Mouse (Mus musculus) CD4-positive, CD25-positive, alpha-beta regulatory T cell, adult 2 months (primary cell): ENCODE measurements around the gene Eif4a2.

Experiments used
- DNase-seq: peaks from one replicate; pipeline ENCODE4 v3.0.0-alpha.2; 2012; ENCODE audit warnings: low read depth, low spot score

The Eif4a2 gene

DNA sequence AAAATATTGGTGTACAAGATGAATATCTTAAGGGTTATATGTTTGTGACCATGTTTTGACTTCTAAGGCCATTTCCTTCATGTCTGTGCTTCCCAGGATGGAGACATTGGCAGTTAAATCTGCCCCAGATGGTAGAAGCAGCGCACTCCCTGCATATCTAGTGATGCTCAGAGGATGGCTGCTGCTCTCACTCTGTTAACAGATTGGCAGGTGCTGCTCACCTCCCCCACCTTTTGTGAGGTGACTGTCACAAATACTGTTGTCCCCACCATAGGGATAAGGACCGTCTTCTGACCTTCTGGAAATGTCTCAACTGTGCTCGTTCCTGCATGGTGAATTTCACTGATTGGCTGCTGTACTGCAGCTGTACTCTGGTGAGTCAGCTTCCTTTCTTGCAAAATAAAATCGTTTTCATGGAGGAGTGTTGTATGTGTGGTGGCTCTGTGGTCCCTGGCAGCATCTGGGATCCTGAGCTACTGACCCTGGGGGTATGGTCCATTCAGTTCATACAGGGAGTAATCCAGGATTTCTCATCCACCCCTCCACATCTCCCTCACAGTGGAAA lies 29.2 kb downstream of the Eif4a2 start:
- DNase-seq: no peak

DNA sequence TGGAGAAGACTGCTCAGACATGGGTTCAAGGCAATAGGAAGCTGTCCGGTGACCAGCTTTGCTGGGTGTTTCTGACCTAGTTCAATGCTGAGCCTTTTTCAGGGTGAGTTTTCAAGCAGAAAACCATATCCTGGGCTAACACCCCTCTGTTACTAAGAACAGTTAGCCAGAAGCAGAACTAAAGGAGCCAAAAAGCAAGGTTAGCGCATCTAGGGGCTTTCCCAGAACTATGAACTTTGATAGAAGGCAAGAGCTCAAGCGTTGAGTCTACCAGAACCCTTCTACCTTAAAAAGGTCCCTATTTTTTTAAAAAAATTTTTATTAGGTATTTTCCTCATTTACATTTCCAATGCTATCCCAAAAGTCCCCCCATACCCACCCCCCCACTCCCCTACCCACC lies 33.7 kb downstream of the Eif4a2 start:
- peak; percentile 30 for DNase-seq

DNA sequence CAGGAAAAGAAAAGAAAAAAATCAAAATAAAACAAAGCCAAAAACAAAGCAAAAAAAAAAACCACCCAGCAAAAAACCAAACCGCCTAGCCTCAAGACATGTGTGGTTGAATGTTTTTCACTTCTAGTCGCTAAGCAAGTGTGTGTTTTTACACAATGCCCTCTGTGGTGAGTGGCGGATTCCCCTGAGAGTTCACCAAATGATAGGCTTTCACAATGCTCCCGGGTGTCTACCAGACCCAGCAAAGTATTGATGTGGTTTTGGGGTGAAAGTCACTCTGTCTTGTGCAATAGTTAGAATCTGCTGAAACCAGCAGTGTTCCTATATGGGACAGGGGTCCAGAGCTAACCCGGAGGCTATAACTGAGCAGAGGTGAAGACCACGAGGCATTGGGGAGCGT lies 37.1 kb downstream of the Eif4a2 start:
- DNase-seq: peak; percentile 82

DNA sequence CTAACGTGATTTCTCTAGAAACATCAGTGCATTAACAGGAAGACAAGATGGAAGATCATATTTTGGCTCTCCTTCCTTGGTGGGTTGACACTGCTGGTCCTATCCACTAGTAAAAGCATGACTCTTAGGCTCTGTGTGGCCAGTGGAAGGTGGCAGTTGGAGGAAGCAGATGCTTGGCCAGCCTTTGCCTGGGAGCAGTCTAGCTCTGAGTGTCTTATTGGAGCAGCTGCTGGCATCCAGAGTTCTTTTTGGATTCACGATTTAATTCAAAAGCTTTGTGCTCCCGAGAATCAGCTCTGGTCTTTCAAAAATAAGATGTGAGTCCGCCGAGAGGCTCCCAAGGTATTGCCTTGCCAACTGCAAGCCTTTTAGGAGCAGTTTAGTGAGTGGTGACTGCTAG lies 38.0 kb downstream of the Eif4a2 start:
- DNase-seq: no peak

DNA sequence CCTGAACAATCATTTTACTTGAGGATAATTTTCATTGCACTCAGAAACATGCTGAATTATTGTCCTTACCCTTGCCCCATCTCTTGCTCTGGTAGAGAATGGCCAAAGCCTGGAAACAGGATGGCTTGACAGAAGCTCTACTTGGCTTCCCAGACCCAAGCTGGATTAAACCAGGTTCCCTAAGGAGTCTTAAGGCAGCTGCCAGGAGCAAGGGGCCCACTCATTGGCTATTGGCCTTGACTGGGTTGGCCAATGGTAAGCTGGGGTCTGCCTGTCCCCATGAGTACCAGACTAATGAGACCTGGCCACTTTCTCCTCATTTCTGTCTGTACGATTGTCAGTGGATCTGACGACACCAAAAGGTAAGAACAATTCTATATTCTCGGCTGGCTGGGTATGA lies 39.0 kb downstream of the Eif4a2 start, which contains the start of gene Adipoq:
Gene Adipoq (plus strand): TSS at position 257 of the 400 bp plus-strand sequence.
- no peak for DNase-seq

DNA sequence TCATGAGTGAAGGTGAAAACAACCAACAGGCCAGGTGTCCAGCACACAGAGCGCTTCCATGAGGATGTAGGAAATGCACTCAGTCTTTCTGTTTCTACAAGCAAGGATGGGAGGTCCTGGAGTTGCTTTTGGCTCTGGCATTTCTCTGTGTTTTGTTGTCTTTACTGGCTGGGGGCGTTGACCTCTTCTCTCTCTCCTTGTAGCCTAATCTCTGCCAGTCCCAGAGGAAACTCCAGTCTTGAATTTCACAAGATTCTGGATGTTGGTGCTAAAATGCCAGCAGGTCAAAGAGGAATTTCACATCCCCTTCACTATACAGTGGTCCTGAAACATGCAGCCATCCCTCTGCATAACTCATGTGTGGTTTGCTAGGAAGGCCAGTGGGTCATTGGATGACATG lies 41.7 kb downstream of the Eif4a2 start:
- no peak for DNase-seq

DNA sequence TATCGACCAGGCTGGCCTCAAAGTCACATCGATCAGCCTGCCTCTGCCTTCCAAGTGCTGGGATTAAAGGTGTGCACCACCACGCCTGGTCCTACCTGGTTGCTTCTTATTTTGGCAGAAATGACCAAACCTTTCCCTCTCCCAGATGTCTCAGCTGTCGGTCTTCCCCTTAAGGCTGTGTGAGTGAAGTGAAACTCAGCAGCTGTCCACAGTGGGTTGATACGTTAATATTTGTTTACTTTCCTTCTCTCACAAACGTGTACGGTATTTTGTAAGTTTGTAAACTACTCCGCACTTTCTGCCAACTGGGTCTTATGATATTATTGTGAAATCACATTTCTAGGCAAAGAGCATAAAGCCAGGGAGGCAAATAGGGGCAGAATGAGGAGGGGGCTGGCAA lies 42.2 kb downstream of the Eif4a2 start:
- no peak for DNase-seq

DNA sequence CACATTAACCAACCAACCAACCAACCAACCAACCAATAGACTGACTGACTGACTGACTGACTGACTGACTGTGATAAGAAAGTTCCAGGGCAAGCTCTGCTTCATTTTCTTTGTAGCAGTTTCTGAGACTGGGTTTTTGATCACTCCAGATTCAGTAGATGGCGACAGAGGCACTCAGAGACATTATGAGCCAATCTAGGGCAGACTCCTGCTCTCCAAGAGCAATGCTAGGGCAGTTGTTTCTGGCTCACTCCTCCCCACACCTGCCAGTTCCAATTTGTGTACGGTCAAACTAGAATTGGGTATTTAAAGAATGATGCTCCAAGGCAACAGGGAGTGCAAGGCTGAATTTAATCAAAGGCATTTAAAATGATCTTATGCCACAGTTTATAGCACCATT lies 44.2 kb downstream of the Eif4a2 start:
- peak; percentile 82 for DNase-seq

DNA sequence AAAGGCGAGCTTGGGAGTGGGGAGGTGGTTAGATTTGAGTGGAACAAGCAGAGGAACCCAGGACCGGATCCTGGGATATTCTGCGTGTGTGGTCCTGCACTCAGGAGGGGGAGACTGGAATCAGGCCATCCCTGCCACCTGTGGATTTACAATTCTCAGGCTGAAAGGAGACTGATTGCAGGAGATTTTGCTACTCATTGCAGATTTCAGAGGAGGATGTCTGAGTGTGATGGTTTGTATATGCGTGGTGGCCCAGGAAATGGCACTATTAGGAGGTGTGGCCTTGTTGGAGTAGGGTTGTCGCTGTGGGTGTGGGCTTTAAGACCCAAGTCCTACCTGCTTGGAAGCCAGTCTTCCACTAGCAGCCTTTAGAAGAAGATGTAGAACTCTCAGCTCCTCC lies 47.0 kb downstream of the Eif4a2 start:
- DNase-seq: peak; percentile 27

DNA sequence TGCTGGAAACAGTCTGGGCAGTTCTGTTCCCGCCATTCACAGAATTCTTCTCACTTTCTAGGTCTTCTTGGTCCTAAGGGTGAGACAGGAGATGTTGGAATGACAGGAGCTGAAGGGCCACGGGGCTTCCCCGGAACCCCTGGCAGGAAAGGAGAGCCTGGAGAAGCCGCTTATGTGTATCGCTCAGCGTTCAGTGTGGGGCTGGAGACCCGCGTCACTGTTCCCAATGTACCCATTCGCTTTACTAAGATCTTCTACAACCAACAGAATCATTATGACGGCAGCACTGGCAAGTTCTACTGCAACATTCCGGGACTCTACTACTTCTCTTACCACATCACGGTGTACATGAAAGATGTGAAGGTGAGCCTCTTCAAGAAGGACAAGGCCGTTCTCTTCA lies 49.8 kb downstream of the Eif4a2 start:
- no peak for DNase-seq

DNA sequence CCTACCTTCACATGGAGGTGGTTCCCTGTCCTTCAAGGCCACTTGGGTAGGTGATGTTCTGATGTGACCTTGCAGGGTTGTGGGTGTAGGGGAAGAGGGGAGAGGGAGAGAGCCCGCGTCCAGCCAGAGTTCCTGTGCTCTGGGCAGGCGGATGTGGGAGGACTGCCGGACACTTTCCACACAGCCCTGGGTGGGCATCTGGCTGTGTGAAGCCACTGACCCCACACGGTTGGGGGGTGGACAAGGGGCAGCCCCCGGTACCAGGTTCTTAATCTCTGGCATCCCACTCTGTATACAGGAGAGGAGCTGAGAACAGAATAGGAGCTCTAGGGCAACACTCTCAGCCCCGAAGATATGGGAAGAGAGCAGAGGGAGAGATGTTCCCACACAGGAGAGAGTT lies 51.0 kb downstream of the Eif4a2 start:
- no peak for DNase-seq

DNA sequence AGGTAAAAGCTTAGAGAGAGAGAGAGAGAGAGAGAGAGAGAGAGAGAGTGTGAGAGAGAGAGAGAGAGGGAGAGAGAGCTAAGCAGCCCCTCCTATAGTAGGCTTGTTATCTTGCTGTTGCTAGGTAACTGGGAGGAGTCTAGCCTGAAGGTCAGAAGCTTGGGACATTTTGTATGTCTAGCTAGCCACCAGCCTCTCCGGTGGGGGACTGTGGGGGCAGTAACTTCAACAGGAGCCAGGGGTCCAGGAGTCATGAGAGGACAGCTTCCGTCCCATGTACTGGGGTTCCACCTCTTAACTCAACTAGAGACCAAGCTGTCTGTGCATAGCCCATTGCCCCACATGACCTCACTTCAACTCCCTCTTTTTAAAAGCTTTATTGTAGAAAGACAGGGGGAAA lies 51.7 kb downstream of the Eif4a2 start:
- DNase-seq: no peak

DNA sequence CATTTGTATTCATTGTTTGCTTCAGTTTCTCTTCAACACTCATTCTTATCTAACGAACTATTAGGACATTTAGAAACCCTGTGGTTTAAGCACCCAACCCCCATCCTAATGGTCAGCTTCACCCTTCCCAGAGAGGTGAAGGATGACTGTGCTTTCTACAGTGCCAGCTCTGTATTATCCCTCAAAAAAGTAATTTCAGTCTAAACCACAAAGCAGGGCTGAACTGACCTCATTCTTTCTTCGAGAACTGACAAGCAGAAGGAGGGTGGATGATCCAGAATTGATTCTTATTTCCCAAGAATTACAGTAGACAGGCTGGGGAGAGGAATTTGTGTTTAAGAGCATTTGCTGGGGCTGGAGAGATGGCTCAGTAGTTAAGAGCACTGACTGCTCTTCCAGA lies 52.5 kb downstream of the Eif4a2 start:
- no peak for DNase-seq

DNA sequence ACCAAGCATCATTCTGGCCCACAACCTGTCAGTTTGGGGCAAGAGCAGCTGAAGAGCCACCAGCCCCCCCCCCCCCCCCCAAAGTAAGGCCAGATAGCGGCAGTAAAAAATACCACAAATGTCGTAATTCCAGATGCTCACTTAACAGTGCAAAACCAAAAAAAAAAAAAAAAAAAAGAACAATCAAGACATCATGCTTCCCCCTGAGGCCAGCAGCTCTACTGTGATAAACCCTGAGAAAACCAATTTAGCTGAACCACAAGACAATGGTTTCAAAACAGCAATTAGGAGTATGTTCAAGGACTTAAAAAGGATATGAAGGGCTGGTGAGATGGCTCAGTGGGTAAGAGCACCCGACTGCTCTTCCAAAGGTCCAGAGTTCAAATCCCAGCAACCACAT lies 54.9 kb downstream of the Eif4a2 start:
- no peak for DNase-seq
